Mouse (Mus musculus): Measurements from ENCODE around the gene Gm17359.

GRCm38 (mm10) chr3:79297281-79297680 is 39.2 kb upstream of the Gm17359 start:
- TF ChIP-seq CTCF (IDR thresholded peaks at IDR 0.05; ENCODE audit: control insufficient read depth, insufficient read depth, low read length) (no peak), POLR2A (IDR thresholded peaks at IDR 0.05; ENCODE audit: borderline replicate concordance, control insufficient read depth, low read depth, low read length) (no peak)

All from bone marrow, adult 2 months (tissue).